Mouse (Mus musculus): ENCODE results near the gene Cybrd1.

- TF ChIP-seq CTCF (conservative IDR thresholded peaks at IDR 0.05; ENCODE audit: low read length): no peak
- TF ChIP-seq POU5F1 (IDR thresholded peaks at IDR 0.05; ENCODE audit: borderline replicate concordance, low read length): no peak
- no peak for TF ChIP-seq NANOG (IDR thresholded peaks at IDR 0.05; ENCODE audit: borderline replicate concordance, low read length)
These were observed 10.2 kb downstream of the Cybrd1 start for GRCm38 (mm10) chr2:71127779-71128534.
